Mouse (Mus musculus) MEL (cell line): ENCODE measurements around the gene Hcn2. TPM values are rescaled to one million over a fixed set of nuclear protein-coding genes. Genes with fewer than 3 reads are reported as not detected.

Experiments
- DNase-seq: peaks from one replicate; pipeline ENCODE4 v3.0.0; 2011; ENCODE audit warnings: low read depth, low spot score
- H3K27ac ChIP-seq: 2 replicates; pipeline ENCODE4 v1.5.1; 2012; ENCODE audit warnings: low read depth, mild to moderate bottlenecking, control low read depth, low read length, moderate library complexity; ENCODE audit not compliant: control insufficient read depth
- H3K27me3 ChIP-seq, 2 experiments: fragments of 150-350 bp in 1 of 2; sonication (generic) in 1 of 2; 2 replicates each; pipeline ENCODE4 v1.6.1; 2012; ENCODE audit warnings: low read length in 2 of 2, mild to moderate bottlenecking in 2 of 2, improper control_type of control experiment in 1 of 2, moderate library complexity in 1 of 2; ENCODE audit not compliant: insufficient read depth in 2 of 2, control insufficient read depth in 1 of 2
- H3K36me3 ChIP-seq, 2 experiments: 2 replicates each; pipeline ENCODE4 v1.6.1; 2012 to 2014; ENCODE audit warnings: low read length in 2 of 2, improper control_type of control experiment in 1 of 2, inconsistent platforms in 1 of 2, mild to moderate bottlenecking in 1 of 2; ENCODE audit not compliant: insufficient read depth in 2 of 2, control insufficient read depth in 1 of 2
- H3K4me1 ChIP-seq, 2 experiments: fragments of 150-350 bp in 1 of 2; sonication (generic) in 1 of 2; 2 replicates each; pipeline ENCODE4 v1.6.1; 2012; ENCODE audit warnings: low read length in 2 of 2, improper control_type of control experiment in 1 of 2, mild to moderate bottlenecking in 1 of 2; ENCODE audit not compliant: insufficient read depth in 2 of 2, control insufficient read depth in 1 of 2
- H3K4me3 ChIP-seq, 2 experiments: fragments of 150-350 bp in 1 of 2; sonication (generic) in 1 of 2; 2 replicates each; pipeline ENCODE4 v1.5.1; 2012; ENCODE audit warnings: low read depth in 2 of 2, low read length in 2 of 2, mild to moderate bottlenecking in 2 of 2, moderate library complexity in 2 of 2, control low read depth in 1 of 2, improper control_type of control experiment in 1 of 2; ENCODE audit not compliant: control insufficient read depth in 1 of 2, insufficient read depth in 1 of 2
- H3K79me2 ChIP-seq: 2 replicates; pipeline ENCODE4 v1.6.1; 2012; ENCODE audit warnings: mild to moderate bottlenecking, low read length, moderate library complexity; ENCODE audit not compliant: control insufficient read depth, poor library complexity, insufficient read depth
- H3K9ac ChIP-seq: 2 replicates; pipeline ENCODE4 v1.6.1; 2012; ENCODE audit warnings: low read depth, mild to moderate bottlenecking, control low read depth, low read length, moderate library complexity; ENCODE audit not compliant: control insufficient read depth, poor library complexity, severe bottlenecking
- H3K9me3 ChIP-seq: fragments of 150-350 bp; sonication (generic); replicated peaks from 2 replicates; pipeline ENCODE4 v1.6.1; 2012; ENCODE audit warnings: mild to moderate bottlenecking, low read length, improper control_type of control experiment, moderate library complexity; ENCODE audit not compliant: insufficient read depth
- BHLHE40 ChIP-seq: IDR thresholded peaks from 2 replicates; pipeline ENCODE4 v1.6.1; 2012; ENCODE audit warnings: low read depth, mild to moderate bottlenecking, inconsistent platforms, low read length, improper control_type of control experiment, borderline replicate concordance
- CHD2 ChIP-seq: IDR thresholded peaks from 2 replicates; pipeline ENCODE4 v1.6.1; 2011; ENCODE audit warnings: low read length, improper control_type of control experiment
- E2F4 ChIP-seq: IDR thresholded peaks from 2 replicates; pipeline ENCODE4 v1.6.1; 2011; ENCODE audit warnings: low read depth, low read length, improper control_type of control experiment, borderline replicate concordance
- EP300 ChIP-seq, 2 experiments: IDR thresholded peaks; 2 replicates each; pipeline ENCODE4 v1.6.1; 2011; ENCODE audit warnings: improper control_type of control experiment in 2 of 2, low read length in 2 of 2, low read depth in 1 of 2, mild to moderate bottlenecking in 1 of 2
- HCFC1 ChIP-seq: IDR thresholded peaks from 2 replicates; pipeline ENCODE4 v1.6.1; 2012; ENCODE audit warnings: low read depth, mild to moderate bottlenecking, inconsistent platforms, low read length, improper control_type of control experiment, moderate library complexity
- JUND ChIP-seq: IDR thresholded peaks from 2 replicates; pipeline ENCODE4 v1.6.1; 2011; ENCODE audit warnings: low read depth, mild to moderate bottlenecking, improper control_type of control experiment, low read length
- MAFK ChIP-seq: IDR thresholded peaks from 2 replicates; pipeline ENCODE4 v1.6.1; 2011; ENCODE audit warnings: low read depth, mild to moderate bottlenecking, low read length, improper control_type of control experiment, borderline replicate concordance
- MAX ChIP-seq: IDR thresholded peaks from 2 replicates; pipeline ENCODE4 v1.6.1; 2011; ENCODE audit warnings: low read length, improper control_type of control experiment
- POLR2A ChIP-seq, 2 experiments: IDR thresholded peaks; 2 replicates each; pipeline ENCODE4 v1.6.1; 2011 to 2012; ENCODE audit warnings: low read length in 2 of 2, mild to moderate bottlenecking in 2 of 2, control low read depth in 1 of 2, improper control_type of control experiment in 1 of 2, low read depth in 1 of 2, moderate library complexity in 1 of 2; ENCODE audit not compliant: control insufficient read depth in 1 of 2, insufficient read depth in 1 of 2, poor library complexity in 1 of 2
- RAD21 ChIP-seq: IDR thresholded peaks from 2 replicates; pipeline ENCODE4 v1.6.1; 2011; ENCODE audit warnings: mild to moderate bottlenecking, low read depth, low read length, improper control_type of control experiment
- TBP ChIP-seq: IDR thresholded peaks from 2 replicates; pipeline ENCODE4 v1.8.0; 2011; ENCODE audit warnings: low read depth, low read length, improper control_type of control experiment
- UBTF ChIP-seq: IDR thresholded peaks from 2 replicates; pipeline ENCODE4 v1.6.1; 2012; ENCODE audit warnings: low read depth, mild to moderate bottlenecking, inconsistent platforms, low read length, improper control_type of control experiment, moderate library complexity, borderline replicate concordance; ENCODE audit not compliant: insufficient read depth
- USF1 ChIP-seq: IDR thresholded peaks from 2 replicates; pipeline ENCODE4 v1.6.1; 2014; ENCODE audit warnings: low read depth, mild to moderate bottlenecking, inconsistent platforms, low read length, improper control_type of control experiment, moderate library complexity
- USF2 ChIP-seq, 2 experiments: IDR thresholded peaks; 2 replicates each; pipeline ENCODE4 v1.6.1; 2011 to 2012; ENCODE audit warnings: improper control_type of control experiment in 2 of 2, low read length in 2 of 2, borderline replicate concordance in 1 of 2, inconsistent platforms in 1 of 2, low read depth in 1 of 2, mild to moderate bottlenecking in 1 of 2; ENCODE audit not compliant: insufficient read depth in 1 of 2
- ZC3H11A ChIP-seq: IDR thresholded peaks from 2 replicates; pipeline ENCODE4 v1.6.1; 2012; ENCODE audit warnings: low read depth, mild to moderate bottlenecking, inconsistent platforms, low read length, improper control_type of control experiment
- polyA plus RNA-seq, 2 experiments: library from polyadenylated mRNA; stranded (reverse) in 1 of 2; unstranded in 1 of 2; fragments of >175 nt in 1 of 2; fragments of >200 nt in 1 of 2; gene quantifications; 2 replicates each; pipeline versions ENCODE4 v1.2.1 to v1.2.4; 2012; ENCODE audit warnings: low replicate concordance in 2 of 2, low read depth in 1 of 2; ENCODE audit not compliant: insufficient read length in 2 of 2, insufficient read depth in 1 of 2, missing spikeins in 1 of 2
- total RNA-seq: library from RNA; depleted of rRNA; stranded (reverse); fragments of 300-350 nt; gene quantifications from 2 replicates; pipeline ENCODE4 v1.2.3, GENCODE M21; 2012

Hcn2 gene
- total and polyA plus RNA-seq, 3 experiments, result 0.42 to 1.6 TPM; not detected in 1

DNA sequence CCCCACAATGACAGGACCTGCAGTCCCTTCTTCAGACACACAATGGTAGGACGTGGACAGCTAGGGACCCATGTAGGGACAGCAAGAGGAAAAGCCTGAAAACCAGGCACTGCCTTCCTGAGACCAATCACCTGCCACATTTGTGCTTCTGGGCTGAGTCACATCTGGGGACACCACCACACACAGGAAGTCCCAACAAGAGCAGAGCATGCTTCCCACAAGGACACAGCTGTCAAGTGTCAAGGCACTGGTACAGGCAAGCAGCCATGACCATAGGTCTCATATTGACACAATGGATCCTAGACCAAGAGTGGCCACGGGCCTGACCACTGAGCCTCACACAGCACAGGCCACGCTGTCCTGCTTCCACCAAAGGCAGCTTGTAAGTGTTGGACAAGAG lies 46.4 kb downstream of the Hcn2 start:
- H3K4me1 ChIP-seq, result peaks cover 0 to 15% of the 10 kb centered on the region in 2 experiments; a peak in 3 of 4 replicates
- H3K9me3 ChIP-seq, result no peaks in the 10 kb centered on the region
- TF ChIP-seq BHLHE40, result no peak
- TF ChIP-seq E2F4, result no peak
- TF ChIP-seq POLR2A (IDR thresholded peaks at IDR 0.05; ENCODE audit: control insufficient read depth in 1 of 2, insufficient read depth in 1 of 2, low read depth in 1 of 2, low read length in 2 of 2, poor library complexity in 1 of 2), result no peak
- TF ChIP-seq TBP, result no peak
- no peak for TF ChIP-seq UBTF
- no peak for TF ChIP-seq RAD21
- no peak for TF ChIP-seq JUND
- no peak for TF ChIP-seq EP300 (IDR thresholded peaks at IDR 0.05; ENCODE audit: low read depth in 1 of 2, low read length in 2 of 2)
- TF ChIP-seq ZC3H11A, result no peak
- TF ChIP-seq USF1, result no peak
- TF ChIP-seq CHD2, result no peak
- TF ChIP-seq MAFK, result no peak
- no peak for TF ChIP-seq MAX
- no peak for TF ChIP-seq HCFC1
- TF ChIP-seq, all 39 proteins: peak for 0
- Histone ChIP-seq H3K79me2 (peaks cover 43% of the 10 kb centered on the region), H3K27me3 (no peaks in the 10 kb centered on the region), H3K4me3 (no peak overlapping the region), H3K36me3 (peaks cover 4 to 12% of the 10 kb centered on the region in 2 experiments; a peak in 3 of 4 replicates), H3K9ac (no peak overlapping the region), H3K27ac (no peak overlapping the region)
- no peak for DNase-seq

DNA sequence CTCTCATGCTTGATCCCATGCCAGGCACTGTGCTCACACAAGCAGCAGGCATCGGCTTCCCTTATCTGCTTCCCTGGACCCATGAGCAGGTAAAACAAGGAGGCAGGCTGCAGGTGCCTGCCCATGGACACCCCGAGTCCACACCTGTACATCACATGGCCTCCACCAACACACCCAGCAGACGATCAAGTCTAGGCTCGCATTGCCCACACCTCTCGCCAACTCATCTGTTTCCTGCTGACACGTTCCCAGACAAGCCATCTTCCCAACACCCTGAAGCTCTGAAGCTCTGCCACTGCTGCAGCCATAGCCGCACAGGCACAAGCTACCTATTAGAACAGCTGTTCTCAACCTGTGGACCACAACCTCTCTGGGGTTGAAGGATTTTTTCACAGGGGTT lies 47.8 kb downstream of the Hcn2 start:
- H3K9me3 ChIP-seq, result no peaks in the 10 kb centered on the region
- TF ChIP-seq USF2 (IDR thresholded peaks at IDR 0.05; ENCODE audit: borderline replicate concordance in 1 of 2, insufficient read depth in 1 of 2, low read depth in 1 of 2, low read length in 2 of 2) (no peak), MAX (no peak), RAD21 (no peak)
- H3K27me3 ChIP-seq, result no peaks in the 10 kb centered on the region
- DNase-seq, result no peak
- H3K27ac ChIP-seq, result no peak overlapping the region
- H3K79me2 ChIP-seq, result peaks cover 43% of the 10 kb centered on the region
- H3K9ac ChIP-seq, result no peak overlapping the region
- peaks cover 3 to 13% of the 10 kb centered on the region in 2 experiments; a peak in 3 of 4 replicates for H3K36me3 ChIP-seq
- no peak overlapping the region for H3K4me3 ChIP-seq
- peaks cover 0 to 19% of the 10 kb centered on the region in 2 experiments; a peak in 3 of 4 replicates for H3K4me1 ChIP-seq
